Comparison of ENCODE assay signal across 8 mouse cellular contexts in genomic region chr15:81858517-81859329, GRCm38 (mm10). TPM values are rescaled to one million over a fixed set of nuclear protein-coding genes. Genes with fewer than 3 reads are reported as not detected.
DNase-seq lines count a peak whose midpoint lies in the region; ATAC-seq and TF ChIP-seq lines count a peak whose summit lies in the region.

TSS of gene Tob2 (minus strand) at chr15:81858796.

- H3K9me3 ChIP-seq in forebrain, embryonic 12.5 days: no peaks in the 10 kb centered on the region
- H3K9me3 ChIP-seq in heart, embryonic 15.5 days (replicated peaks): no peaks in the 10 kb centered on the region
- H3K9me3 ChIP-seq in liver, embryonic 14.5 days (ENCODE audit: control insufficient read depth, low read length): no peaks in the 10 kb centered on the region

- H3K27ac ChIP-seq in forebrain, embryonic 12.5 days: peak within 1 kb of the TSS; percentile 89
- H3K27ac ChIP-seq in heart, embryonic 15.5 days: peak within 1 kb of the TSS; percentile 98
- H3K27ac ChIP-seq in liver, embryonic 14.5 days: peak within 1 kb of the TSS; percentile 92
- H3K27ac ChIP-seq in testis, adult 2 months (ENCODE audit: control insufficient read depth, insufficient read depth, low read depth, low read length): peak within 1 kb of the TSS; percentile 99

- peaks cover 1% of the 10 kb centered on the region for H3K36me3 ChIP-seq in forebrain, embryonic 12.5 days (replicated peaks)
- H3K36me3 ChIP-seq in heart, embryonic 15.5 days: peaks cover 4% of the 10 kb centered on the region; the same call in 1 of the 2 replicates
- H3K36me3 ChIP-seq in liver, embryonic 14.5 days (replicated peaks; ENCODE audit: control insufficient read depth, insufficient read depth, low read depth): peaks cover 5% of the 10 kb centered on the region; the same call in 1 of the 2 replicates
- H3K36me3 ChIP-seq in testis, adult 2 months (ENCODE audit: control insufficient read depth, insufficient read depth, low read length): no peaks in the 10 kb centered on the region

- DNase-seq in CD8-positive naive resting alpha-beta T cell, adult 2 months (ENCODE audit: low read depth in 2 of 2, low spot score in 2 of 2): peak; percentile 54 to 60
- peak; percentile 56 for DNase-seq in c-Kit-negative CD71-positive TER-119-positive erythroid progenitor cells, embryonic 14.5 days (ENCODE audit: low read depth, low spot score)
- peak; percentile 74 for DNase-seq in kidney, postnatal 14 days
- DNase-seq in liver, embryonic 14.5 days (ENCODE audit: low read depth in 3 of 3, low spot score in 3 of 3): peak; percentile 52 to 63 (median 59)
- peak; percentile 67 for DNase-seq in neural tube, embryonic 10.5 days (ENCODE audit: extremely low spot score, low spot score)

- peaks cover 30% of the 10 kb centered on the region for H3K4me1 ChIP-seq in forebrain, embryonic 12.5 days
- H3K4me1 ChIP-seq in heart, embryonic 15.5 days (replicated peaks): peaks cover 21% of the 10 kb centered on the region
- H3K4me1 ChIP-seq in liver, embryonic 14.5 days (replicated peaks; ENCODE audit: control insufficient read depth in 2 of 2, insufficient read depth in 2 of 2, low read length in 1 of 2): peaks cover 12 to 13% of the 10 kb centered on the region in 2 experiments
- H3K4me1 ChIP-seq in testis, adult 2 months (ENCODE audit: control insufficient read depth, insufficient read depth, low read length): peaks cover 29% of the 10 kb centered on the region

- H3K4me2 ChIP-seq in forebrain, embryonic 12.5 days: peak within 1 kb of the TSS; percentile 96
- H3K4me2 ChIP-seq in heart, embryonic 15.5 days: peak within 1 kb of the TSS; percentile 91
- peak within 1 kb of the TSS; percentile 71 for H3K4me2 ChIP-seq in liver, embryonic 14.5 days (ENCODE audit: low read depth)

- 1% methylated on average over 44 of the region's 44 CpGs for WGBS in forebrain, embryonic 12.5 days
- under 1% methylated on average over 44 of the region's 44 CpGs for WGBS in heart, embryonic 15.5 days
- under 1% methylated on average over 44 of the region's 44 CpGs for WGBS in liver, embryonic 14.5 days (ENCODE audit: insufficient replicate concordance)

- no peak for ATAC-seq in forebrain, embryonic 12.5 days (ENCODE audit: low FRiP score)
- ATAC-seq in heart, embryonic 15.5 days (replicated peaks; ENCODE audit: insufficient number of reproducible peaks, insufficient read depth, low FRiP score, low read depth): peak; percentile 16; the same call in 1 of the 2 replicates
- ATAC-seq in liver, embryonic 14.5 days (ENCODE audit: insufficient read depth): peak; percentile 11; the same call in 1 of the 2 replicates

- H3K9ac ChIP-seq in forebrain, embryonic 12.5 days: peak within 1 kb of the TSS; percentile 88
- peak within 1 kb of the TSS; percentile 96 for H3K9ac ChIP-seq in heart, embryonic 15.5 days
- H3K9ac ChIP-seq in liver, embryonic 14.5 days (replicated peaks): peak within 1 kb of the TSS; percentile 86

- H3K27me3 ChIP-seq in forebrain, embryonic 12.5 days: no peaks in the 10 kb centered on the region
- H3K27me3 ChIP-seq in heart, embryonic 15.5 days: no peaks in the 10 kb centered on the region
- no peaks in the 10 kb centered on the region for H3K27me3 ChIP-seq in liver, embryonic 14.5 days (ENCODE audit: control insufficient read depth, insufficient read depth, low read length)
- no peaks in the 10 kb centered on the region for H3K27me3 ChIP-seq in testis, adult 2 months (ENCODE audit: control insufficient read depth, insufficient read depth, low read length)

- H3K4me3 ChIP-seq in forebrain, embryonic 12.5 days (replicated peaks): peak within 1 kb of the TSS; percentile 86
- H3K4me3 ChIP-seq in heart, embryonic 15.5 days: peak within 1 kb of the TSS; percentile 97
- H3K4me3 ChIP-seq in liver, embryonic 14.5 days (ENCODE audit: insufficient read depth in 1 of 2, low read depth in 2 of 2, low read length in 2 of 2): peak within 1 kb of the TSS; percentile 87 to 89
- peak within 1 kb of the TSS; percentile 93 for H3K4me3 ChIP-seq in testis, adult 2 months (ENCODE audit: control insufficient read depth, low read depth, low read length)

- TF ChIP-seq CTCF in liver, embryonic 14.5 days (IDR thresholded peaks at IDR 0.05; ENCODE audit: low read depth): peak; percentile 28; the same call in 1 of the 2 replicates
- no peak for TF ChIP-seq CTCF in testis, adult 2 months (IDR thresholded peaks at IDR 0.05; ENCODE audit: control insufficient read depth, insufficient read depth, insufficient replicate concordance, low read depth, low read length)

- no peak; the same call in 1 of the 2 replicates for TF ChIP-seq POLR2A in testis, adult 2 months (IDR thresholded peaks at IDR 0.05; ENCODE audit: control insufficient read depth, low read depth, low read length)

- no peak; the same call in 1 of the 2 replicates for TF ChIP-seq EP300 in liver, embryonic 14.5 days (IDR thresholded peaks at IDR 0.05; ENCODE audit: low read depth)

RNA-seq across cellular contexts. Expression of gene Tob2, which starts in this region (rescaled TPM):
- polyA plus RNA-seq in forebrain, embryonic 12.5 days (2016; fragmentation: Nextera tagmentation; extraction: Ambion mirVana): 24.4 and 24.8 TPM in 2 replicates
- polyA plus RNA-seq in heart, embryonic 15.5 days (2015; fragmentation: Nextera tagmentation; extraction: Ambion mirVana): 15.8 and 17.6 TPM in 2 replicates
- polyA plus RNA-seq in liver, embryonic 14.5 days (2012; rRNA removed): 4.9 and 5.1 TPM in 2 replicates
- polyA plus RNA-seq in liver, embryonic 14.5 days (2014; fragmentation: Nextera tagmentation; extraction: Ambion mirVana): 5.6 and 7.2 TPM in 2 replicates
- polyA plus RNA-seq in testis, adult 2 months (2012; rRNA removed): 7.3 and 8.0 TPM in 2 replicates
